Mouse (Mus musculus): ENCODE measurements at regions not wholly inside any gene's neighbourhood (a gene's known extent, or its start where the extent isn't known, plus 50 kb on each side); places are given as distances from the start of the nearest gene placed in this dataset.

- DNase-seq, result no peak
Measured at GRCm38 (mm10) chr1:135665484-135665883, 54.4 kb upstream of the Csrp1 start.

GRCm38 (mm10) chr1:135668331-135668730, 51.5 kb upstream of the Csrp1 start:
- no peak for DNase-seq

GRCm38 (mm10) chr1:135668951-135669350, 50.9 kb upstream of the Csrp1 start:
- DNase-seq, result peak; percentile 57

GRCm38 (mm10) chr1:135669803-135670202, 50.1 kb upstream of the Csrp1 start:
- DNase-seq, result peak; percentile 71

All from lung, postnatal 10 days (tissue).